Mouse (Mus musculus) T-cell, adult 2 months (primary cell): Measurements from ENCODE around the gene Taok1.

ENCODE experiments used
- DNase-seq: peaks from one replicate; pipeline ENCODE4 v3.0.0; 2022; ENCODE audit warnings: low spot score

Gene Taok1

GRCm38 (mm10) chr11:77492311-77492871 is 115.2 kb downstream of the Taok1 start:
- peak; percentile 20 for DNase-seq

- no peak for DNase-seq
Measured at GRCm38 (mm10) chr11:77491502-77492291, 115.9 kb downstream of the Taok1 start.

- DNase-seq = peak; percentile 87
Measured at GRCm38 (mm10) chr11:77491123-77491501, 116.5 kb downstream of the Taok1 start.

- DNase-seq = no peak
Measured at GRCm38 (mm10) chr11:77490451-77490850, 117.2 kb downstream of the Taok1 start.

GRCm38 (mm10) chr11:77489591-77490235 is 117.9 kb downstream of the Taok1 start, which contains the start of gene Ankrd13b:
Gene Ankrd13b, minus strand, starts transcription at chr11:77489678.
- DNase-seq = peak; percentile 31

- DNase-seq = no peak
Measured at GRCm38 (mm10) chr11:77488771-77489581, 118.6 kb downstream of the Taok1 start.

GRCm38 (mm10) chr11:77486798-77487197 is 120.8 kb downstream of the Taok1 start:
- DNase-seq = no peak

- no peak for DNase-seq
Measured at GRCm38 (mm10) chr11:77485229-77485628, 122.4 kb downstream of the Taok1 start.

- DNase-seq = peak; percentile 76
Measured at GRCm38 (mm10) chr11:77483510-77484255, 123.9 kb downstream of the Taok1 start.

- no peak for DNase-seq
Measured at GRCm38 (mm10) chr11:77483043-77483442, 124.6 kb downstream of the Taok1 start.
